Mouse (Mus musculus): Measurements from ENCODE around the gene Fam206a. TPM values are rescaled to one million over a fixed set of nuclear protein-coding genes. Genes with fewer than 3 reads are reported as not detected.
A peak's percentile ranks its signal among the peaks of the same experiment; 100 is the strongest.

Fam206a gene
- 1 to 10 TPM; 1.8 to 3.3 (median 2.3) TPM for total RNA-seq (2022)

- peak; percentile 89 for DNase-seq (ENCODE audit: low spot score)
These were observed at the start of gene Fam206a, which contains the start of gene Elp1 for GRCm38 (mm10) chr4:56801907-56802668. Gene Fam206a (plus strand): TSS chr4:56802345. Gene Elp1 (minus strand): TSS chr4:56802331.

DNA sequence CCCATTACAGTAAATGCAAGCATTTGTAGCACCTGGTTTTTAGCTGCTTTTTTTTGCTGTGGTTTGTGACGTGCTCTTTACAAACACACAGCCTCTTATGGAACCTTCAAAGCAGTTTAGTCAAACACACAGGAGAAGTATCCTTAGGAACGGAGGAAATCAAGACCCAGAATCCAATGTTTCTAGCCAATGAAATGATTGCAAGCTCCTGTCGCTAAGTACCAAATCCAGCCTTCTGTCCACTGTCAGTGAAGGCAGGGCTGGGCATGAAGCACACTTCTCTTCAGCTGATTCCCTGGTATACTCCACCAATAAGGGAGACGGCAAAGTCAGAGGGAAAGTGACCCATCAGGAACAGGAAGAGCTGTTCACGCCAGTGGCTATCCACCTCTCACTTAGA is 46.1 kb upstream of the Fam206a start:
- no peak for DNase-seq (ENCODE audit: low spot score)

DNA sequence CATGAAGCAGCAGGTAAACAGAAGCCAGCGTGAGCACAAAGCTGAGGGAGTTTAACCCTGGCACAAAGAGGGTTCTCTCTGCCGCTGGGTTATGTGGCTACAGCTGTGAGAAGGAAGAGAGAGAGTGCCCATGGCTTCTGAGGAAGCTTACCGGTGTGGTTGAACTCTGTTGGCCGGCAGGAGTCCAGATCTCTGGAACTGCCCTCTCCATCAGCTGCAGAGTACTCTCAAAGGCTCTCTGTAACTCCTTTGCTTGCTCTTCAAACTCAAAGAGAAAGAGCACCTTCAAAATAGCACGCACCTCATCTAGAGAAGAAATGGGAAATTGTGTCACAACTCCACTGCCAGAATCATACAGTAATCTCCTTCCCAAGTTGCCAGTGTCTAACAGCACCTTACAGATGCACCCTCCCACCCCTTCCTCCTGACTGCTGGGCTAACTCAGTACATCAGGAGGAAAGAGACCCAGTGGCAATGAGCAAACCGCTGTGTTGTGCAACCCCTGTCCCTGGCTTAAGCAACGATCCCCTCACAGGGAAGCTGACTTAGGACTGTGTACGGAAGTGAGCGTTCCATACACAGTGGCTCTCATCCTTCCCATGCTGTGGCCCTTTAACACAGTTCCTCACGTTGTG is 45.1 kb upstream of the Fam206a start:
- DNase-seq (ENCODE audit: low spot score) = no peak

GRCm38 (mm10) chr4:56757693-56758092 is 44.5 kb upstream of the Fam206a start:
- no peak for DNase-seq (ENCODE audit: low spot score)

DNA sequence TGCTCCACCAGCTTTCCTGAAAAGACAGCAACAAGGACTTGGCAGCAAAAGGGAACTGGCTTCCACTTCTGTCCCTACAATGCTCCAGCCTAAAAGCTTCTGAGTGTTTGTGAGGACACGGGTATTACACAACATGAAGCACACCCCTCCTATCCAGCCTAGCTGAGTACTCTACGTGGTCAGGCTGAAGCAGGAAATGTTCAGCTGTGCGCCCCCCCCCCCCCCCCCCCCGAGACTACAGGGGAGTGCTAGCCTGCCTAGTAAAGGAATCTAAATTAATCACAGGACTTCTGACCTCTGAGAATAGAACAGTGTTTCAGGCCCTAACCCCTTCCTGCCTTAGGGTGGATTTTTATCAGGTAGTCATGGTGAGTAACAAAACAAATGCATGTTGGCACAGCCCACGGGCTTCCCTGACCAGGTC is 34.3 kb upstream of the Fam206a start:
- peak; percentile 39 for DNase-seq (ENCODE audit: low spot score)

GRCm38 (mm10) chr4:56768913-56769312 is 33.2 kb upstream of the Fam206a start:
- peak; percentile 31 for DNase-seq (ENCODE audit: low spot score)

DNA sequence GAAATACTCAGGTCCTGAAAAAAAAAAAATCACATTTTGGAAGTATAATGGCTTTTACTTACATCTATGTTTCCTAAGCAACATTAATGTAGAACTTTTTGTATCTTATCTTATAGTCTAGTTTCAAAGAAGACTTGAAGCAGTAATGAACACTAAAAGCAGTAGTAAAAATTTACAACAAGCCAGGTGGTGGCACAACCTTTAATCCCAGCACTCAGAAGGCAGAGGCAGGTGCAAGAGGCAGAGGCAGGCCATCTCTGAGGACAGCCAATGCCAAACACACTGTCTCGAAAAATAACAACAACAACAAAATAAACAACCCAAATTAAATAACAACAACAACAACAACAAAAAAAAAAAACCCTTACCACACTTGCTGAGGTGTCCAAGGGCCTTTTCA is 31.1 kb upstream of the Fam206a start:
- DNase-seq (ENCODE audit: low spot score) = no peak

DNA sequence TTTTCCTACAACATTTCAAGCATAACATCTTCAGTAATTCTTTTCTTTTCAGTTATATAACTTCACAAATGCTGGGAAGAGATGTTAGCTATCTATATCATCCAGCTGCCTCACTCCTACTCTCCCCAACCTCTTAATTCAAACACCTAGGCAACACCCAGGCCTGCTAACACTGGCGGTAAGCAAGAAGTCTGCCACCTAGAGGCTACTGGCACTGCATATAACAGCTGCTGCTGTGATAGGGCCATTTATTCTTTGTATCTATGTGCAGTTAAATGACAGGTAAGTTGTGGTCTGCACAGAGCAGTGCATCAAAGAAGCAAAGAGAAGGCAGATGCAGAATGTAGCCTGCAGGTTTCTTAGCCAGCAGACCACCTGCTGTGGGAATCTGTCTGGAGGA is 10.8 kb upstream of the Fam206a start:
- DNase-seq (ENCODE audit: low spot score) = no peak

GRCm38 (mm10) chr4:56802669-56803150 is 565 bp downstream of the Fam206a start:
- DNase-seq (ENCODE audit: low spot score) = no peak

GRCm38 (mm10) chr4:56809050-56809449 is 6.9 kb downstream of the Fam206a start:
- DNase-seq (ENCODE audit: low spot score) = no peak

GRCm38 (mm10) chr4:56811642-56812041 is 9.5 kb downstream of the Fam206a start:
- no peak for DNase-seq (ENCODE audit: low spot score)

DNA sequence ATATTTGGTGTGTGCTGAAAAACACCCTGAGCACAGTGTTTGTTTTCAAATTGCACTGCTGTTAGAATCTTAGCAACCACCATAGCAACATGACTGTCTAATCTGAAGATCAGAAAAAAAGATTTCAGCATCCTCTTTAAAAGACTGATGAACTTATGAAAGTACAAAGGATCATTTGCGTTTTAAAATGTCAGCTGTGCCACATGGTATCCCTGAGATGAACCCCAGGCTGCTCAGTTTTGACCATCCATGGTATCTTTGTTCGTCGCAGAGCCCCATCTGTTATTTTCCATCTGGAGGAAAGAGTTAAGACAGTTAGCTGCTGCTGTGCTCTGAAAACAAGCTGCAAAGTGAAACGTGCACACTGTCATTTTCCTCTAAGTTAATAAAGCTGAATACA is 10.0 kb downstream of the Fam206a start:
- no peak for DNase-seq (ENCODE audit: low spot score)

GRCm38 (mm10) chr4:56815131-56815530 is 13.0 kb downstream of the Fam206a start:
- DNase-seq (ENCODE audit: low spot score) = no peak

DNA sequence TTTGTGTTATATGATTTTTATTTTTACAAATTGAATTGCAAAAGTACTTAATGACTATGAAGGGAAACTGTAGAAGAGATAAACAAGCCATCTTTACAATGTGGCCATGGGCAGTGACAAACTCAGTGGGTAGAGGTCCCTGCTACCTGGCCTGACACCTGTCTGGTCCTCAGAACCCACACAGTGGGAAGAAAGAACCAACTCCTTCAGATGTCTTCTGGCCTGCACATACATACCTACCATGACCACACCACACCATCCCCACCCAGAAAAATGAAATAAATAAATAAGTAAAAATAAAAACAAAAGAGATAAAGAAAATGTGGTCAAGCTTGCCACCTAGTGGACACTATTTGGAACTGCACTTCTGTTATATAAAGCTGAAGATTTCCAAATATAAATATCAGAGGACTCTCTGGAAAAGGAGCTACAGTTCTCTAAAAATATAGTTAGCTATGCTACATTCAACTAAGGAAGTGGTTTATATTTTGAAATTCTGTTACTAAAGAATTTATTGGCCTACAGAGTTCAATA is 17.9 kb downstream of the Fam206a start:
- DNase-seq (ENCODE audit: low spot score) = no peak

DNA sequence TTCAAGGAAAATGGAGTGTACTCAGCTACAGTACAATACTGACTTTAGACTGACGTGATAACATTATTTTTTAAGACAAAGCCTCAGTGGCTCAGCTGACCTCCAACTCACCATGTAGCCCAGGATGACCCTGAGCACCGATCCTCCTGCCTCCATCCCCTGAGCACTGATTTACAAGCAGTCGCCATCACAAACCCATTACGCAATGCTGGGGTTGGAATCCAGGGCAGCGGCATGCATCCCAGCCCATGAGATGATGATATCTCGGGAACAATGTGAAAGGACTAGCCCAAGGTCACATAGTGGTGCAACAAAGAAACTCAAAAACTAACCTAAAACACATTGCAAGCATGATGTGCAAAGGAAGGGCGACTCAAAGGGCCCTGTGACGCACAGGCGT is 22.1 kb downstream of the Fam206a start:
- no peak for DNase-seq (ENCODE audit: low spot score)

DNA sequence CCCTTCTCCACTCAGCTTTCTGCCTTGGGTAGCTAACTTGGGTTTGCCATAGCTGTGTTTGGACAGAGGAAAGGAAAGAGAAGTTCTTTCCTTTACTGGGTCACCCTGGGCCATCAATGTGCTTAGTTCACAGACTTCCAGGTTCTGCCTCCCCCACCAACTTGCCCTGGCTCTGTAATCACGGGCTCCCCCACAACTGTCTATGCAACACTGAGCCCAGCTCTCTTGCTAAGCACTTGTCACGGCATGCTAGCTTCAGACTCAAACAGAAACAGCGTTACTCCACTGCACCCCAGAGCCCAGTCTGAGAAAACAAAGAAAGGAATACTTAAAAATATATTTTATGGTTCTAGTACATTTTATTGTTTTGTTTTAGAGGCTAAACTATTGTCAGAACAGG is 26.8 kb downstream of the Fam206a start:
- no peak for DNase-seq (ENCODE audit: low spot score)

- DNase-seq (ENCODE audit: low spot score) = no peak
These were observed 27.4 kb downstream of the Fam206a start for GRCm38 (mm10) chr4:56829511-56829921.

DNA sequence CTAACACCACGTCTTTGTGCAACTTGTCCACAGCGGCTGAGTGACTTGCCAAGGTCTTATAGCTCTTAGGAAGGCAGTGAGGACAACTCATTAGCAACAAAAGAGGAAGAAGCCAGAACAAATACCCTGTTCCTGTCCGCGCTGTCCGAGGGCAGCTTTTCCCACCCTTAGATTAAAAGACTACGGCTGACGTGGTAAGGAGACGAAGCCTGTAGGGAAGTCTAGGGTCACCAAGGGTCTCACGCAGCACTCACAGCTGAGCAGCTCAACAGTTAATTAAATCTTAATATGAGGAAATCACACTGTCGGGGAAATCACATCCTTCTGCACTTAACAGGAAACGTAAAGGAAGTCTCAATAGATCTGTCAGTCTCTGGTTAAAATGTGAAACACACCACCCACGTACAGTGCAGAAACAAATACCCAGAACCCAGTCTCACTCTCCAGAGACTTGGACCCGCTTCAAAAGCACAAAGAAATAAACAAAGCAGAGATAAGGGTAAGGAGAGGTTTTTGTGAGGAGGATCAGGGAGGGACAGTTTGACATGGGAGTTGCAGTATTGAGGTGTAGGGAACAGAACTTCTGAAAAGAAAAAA is 29.0 kb downstream of the Fam206a start:
- no peak for DNase-seq (ENCODE audit: low spot score)

DNA sequence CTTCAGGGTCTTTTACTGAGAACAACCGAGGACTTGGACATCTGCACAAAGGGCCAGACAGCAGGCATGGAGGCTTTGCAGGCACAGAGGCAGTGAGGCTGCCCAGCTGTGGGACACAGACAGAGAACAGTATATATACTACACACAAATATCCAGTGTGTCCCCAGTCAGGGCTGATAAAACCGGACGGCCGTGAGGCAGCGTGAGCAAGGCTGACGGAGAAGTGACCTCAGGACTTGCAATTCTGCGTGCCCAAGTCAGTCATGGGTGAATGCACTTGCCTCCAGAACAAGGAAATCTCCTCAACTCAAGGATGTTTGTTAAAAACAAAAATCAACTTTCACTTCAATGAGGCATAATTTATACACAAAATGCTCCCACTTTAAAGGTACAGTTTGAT is 29.9 kb downstream of the Fam206a start:
- no peak for DNase-seq (ENCODE audit: low spot score)

- no peak for DNase-seq (ENCODE audit: low spot score)
These were observed 35.5 kb downstream of the Fam206a start for GRCm38 (mm10) chr4:56837661-56838060.

GRCm38 (mm10) chr4:56840297-56840696 is 38.2 kb downstream of the Fam206a start:
- DNase-seq (ENCODE audit: low spot score) = no peak

DNA sequence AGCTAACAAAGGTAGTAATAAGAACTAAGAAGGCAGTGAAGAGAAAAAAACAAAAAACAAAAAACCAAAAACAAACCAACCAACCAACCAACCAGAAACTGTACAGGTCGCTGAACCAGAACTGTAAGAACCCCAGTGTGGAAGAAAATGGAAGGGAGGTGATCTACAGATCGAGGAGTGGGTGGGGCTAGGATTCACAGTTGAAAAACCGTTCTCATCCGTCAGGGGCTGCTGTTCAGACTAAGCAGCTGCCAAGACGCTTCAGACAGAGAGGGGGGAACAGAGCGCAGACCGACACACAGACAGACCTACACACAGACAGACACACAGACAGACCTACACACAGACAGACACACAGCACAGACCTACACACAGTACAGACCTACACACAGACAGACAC is 40.4 kb downstream of the Fam206a start:
- DNase-seq (ENCODE audit: low spot score) = no peak

Measured in heart, adult 8-10 months (tissue).